ENCODE assay signal across 10 mouse cellular contexts in genomic region chr7:136872059-136872458, GRCm38 (mm10). TPM values are rescaled to one million over a fixed set of nuclear protein-coding genes. Genes with fewer than 3 reads are reported as not detected.
A peak's percentile ranks its signal among the peaks of the same experiment; 100 is the strongest.
DNase-seq lines count a peak whose midpoint lies in the region; ATAC-seq lines count a peak whose summit lies in the region.
"Had no signal": no experiment of that assay in that cellular context is flagged by ENCODE, and none has a peak within 500 bp of the region (broad histone marks: within the 10 kb centered on the region; RNA-seq: fewer than 3 reads in every experiment).

No protein-coding gene starts in this region.

- no peak overlapping the region for H3K4me3 ChIP-seq in heart, embryonic 10.5 days
- H3K4me3 ChIP-seq in hindbrain, embryonic 16.5 days (ENCODE audit: low read length) = no peak overlapping the region
- no peak overlapping the region for H3K4me3 ChIP-seq in midbrain, embryonic 10.5 days
- H3K4me3 ChIP-seq: heart, embryonic 13.5 days; liver, embryonic 15.5 days had no signal

- no peak overlapping the region for H3K27ac ChIP-seq in heart, embryonic 10.5 days
- H3K27ac ChIP-seq in hindbrain, embryonic 16.5 days (ENCODE audit: low read depth, low read length) = no peak overlapping the region
- H3K27ac ChIP-seq in midbrain, embryonic 10.5 days (replicated peaks) = 0 out of 2 replicates have a peak overlapping the region, but pooled peaks have one; percentile 23
- H3K27ac ChIP-seq: heart, embryonic 13.5 days; liver, embryonic 15.5 days had no signal

- no peak overlapping the region for H3K9ac ChIP-seq in hindbrain, embryonic 16.5 days (ENCODE audit: low read depth, low read length)
- H3K9ac ChIP-seq: heart, embryonic 13.5 days; liver, embryonic 15.5 days had no signal

- H3K9me3 ChIP-seq in heart, embryonic 10.5 days = no peaks in the 10 kb centered on the region
- no peaks in the 10 kb centered on the region for H3K9me3 ChIP-seq in hindbrain, embryonic 16.5 days (ENCODE audit: control insufficient read depth, low read length)
- H3K9me3 ChIP-seq in midbrain, embryonic 10.5 days (replicated peaks) = no peaks in the 10 kb centered on the region
- H3K9me3 ChIP-seq: heart, embryonic 13.5 days; liver, embryonic 15.5 days had no signal

- H3K4me2 ChIP-seq in hindbrain, embryonic 16.5 days (ENCODE audit: low read length) = 0 out of 2 replicates have a peak overlapping the region, but pooled peaks have one; percentile 5
- H3K4me2 ChIP-seq: heart, embryonic 13.5 days; liver, embryonic 15.5 days had no signal

- 0 out of 2 replicates have a peak, but pooled peaks cover 6% of the 10 kb centered on the region for H3K4me1 ChIP-seq in heart, embryonic 10.5 days
- H3K4me1 ChIP-seq in hindbrain, embryonic 16.5 days (ENCODE audit: control insufficient read depth, insufficient read depth, low read depth, low read length) = peaks cover 4% of the 10 kb centered on the region
- H3K4me1 ChIP-seq in midbrain, embryonic 10.5 days = peaks cover 9% of the 10 kb centered on the region
- H3K4me1 ChIP-seq: heart, embryonic 13.5 days; liver, embryonic 15.5 days had no signal

- peak; percentile 78; the same call in 1 of the 2 replicates for ATAC-seq in hindbrain, embryonic 16.5 days
- no peak for ATAC-seq in monocyte, adult 5-6 weeks (replicated peaks; ENCODE audit: insufficient number of reproducible peaks, low FRiP score, low TSS enrichment, poor library complexity, severe bottlenecking)

- WGBS in heart, embryonic 10.5 days = 34% methylated on average over 8 of the region's 8 CpGs
- 2% methylated on average over 8 of the region's 8 CpGs for WGBS in hindbrain, embryonic 16.5 days
- 5% methylated on average over 8 of the region's 8 CpGs for WGBS in midbrain, embryonic 10.5 days

- H3K36me3 ChIP-seq in heart, embryonic 10.5 days = no peaks in the 10 kb centered on the region
- no peaks in the 10 kb centered on the region for H3K36me3 ChIP-seq in hindbrain, embryonic 16.5 days (ENCODE audit: control insufficient read depth, insufficient read depth, low read length)
- no peaks in the 10 kb centered on the region for H3K36me3 ChIP-seq in midbrain, embryonic 10.5 days
- H3K36me3 ChIP-seq: heart, embryonic 13.5 days; liver, embryonic 15.5 days had no signal

- peaks cover 34% of the 10 kb centered on the region; the same call in 1 of the 2 replicates for H3K27me3 ChIP-seq in heart, embryonic 10.5 days (ENCODE audit: insufficient read depth, poor library complexity, severe bottlenecking)
- no peaks in the 10 kb centered on the region for H3K27me3 ChIP-seq in hindbrain, embryonic 16.5 days (replicated peaks; ENCODE audit: control insufficient read depth, insufficient read depth, low read length)
- H3K27me3 ChIP-seq in midbrain, embryonic 10.5 days (ENCODE audit: low read depth, poor library complexity, severe bottlenecking) = peaks cover 15% of the 10 kb centered on the region
- H3K27me3 ChIP-seq: liver, embryonic 15.5 days had no signal

- peak; percentile 48 for DNase-seq in heart, embryonic 10.5 days (ENCODE audit: low spot score)
- DNase-seq in heart, postnatal 14 days = no peak
- DNase-seq in midbrain, embryonic 10.5 days (ENCODE audit: low spot score) = no peak
- DNase-seq in adrenal gland, adult 8-10 months = no peak
- no peak for DNase-seq in lung, postnatal 36 days
- no peak for DNase-seq in ovary, postnatal 14 days (ENCODE audit: low spot score)

- intact Hi-C loops in heart, postnatal 14 days (cut with DNase I) = no loop called here

RNA-seq across cellular contexts. Expression of gene Mgmt, which starts 22.4 kb away (rescaled TPM):
- 5.7 and 6.1 TPM in 2 replicates for polyA plus RNA-seq in heart, embryonic 10.5 days (2016; fragmentation: Nextera tagmentation; extraction: Ambion mirVana)
- 1 to 10 TPM; 3.4 to 3.6 TPM for total RNA-seq in heart, postnatal 14 days (2021)
- polyA plus RNA-seq in hindbrain, embryonic 16.5 days (2015; fragmentation: Nextera tagmentation; extraction: Ambion mirVana) = 1.5 and 1.8 TPM in 2 replicates
- polyA plus RNA-seq in midbrain, embryonic 10.5 days (2016; fragmentation: Nextera tagmentation; extraction: Ambion mirVana) = 3.2 and 4.9 TPM in 2 replicates
- total RNA-seq in adrenal gland, adult 8-10 months (2022) = 1 to 10 TPM; 3.7 to 5.9 (median 4.7) TPM
- 0.19 to 0.21 TPM in 2 of 3 replicates, not detected in the other for total RNA-seq in monocyte, adult 5-6 weeks (2017)
